Mouse (Mus musculus) heart, postnatal 10 days (tissue): ENCODE results near the gene Gbp3. TPM values are rescaled to one million over a fixed set of nuclear protein-coding genes. Genes with fewer than 3 reads are reported as not detected.

Source experiments
- DNase-seq, 2 experiments: peaks; one replicate each; pipeline ENCODE4 v3.0.0; 2021
- intact Hi-C: fragments of 180-260 bp; cut with DNase I; formaldehyde crosslinking; loops from one replicate; pipeline ENCODE4 v1.15.1; 2025
- total RNA-seq, 2 experiments: library from RNA; stranded (reverse); gene quantifications; 2 replicates each; pipeline ENCODE4 v1.2.3; 2021

Gbp3 gene
- total RNA-seq, 2 experiments from 2014 or later: 9.2 to 12.2 TPM

DNA sequence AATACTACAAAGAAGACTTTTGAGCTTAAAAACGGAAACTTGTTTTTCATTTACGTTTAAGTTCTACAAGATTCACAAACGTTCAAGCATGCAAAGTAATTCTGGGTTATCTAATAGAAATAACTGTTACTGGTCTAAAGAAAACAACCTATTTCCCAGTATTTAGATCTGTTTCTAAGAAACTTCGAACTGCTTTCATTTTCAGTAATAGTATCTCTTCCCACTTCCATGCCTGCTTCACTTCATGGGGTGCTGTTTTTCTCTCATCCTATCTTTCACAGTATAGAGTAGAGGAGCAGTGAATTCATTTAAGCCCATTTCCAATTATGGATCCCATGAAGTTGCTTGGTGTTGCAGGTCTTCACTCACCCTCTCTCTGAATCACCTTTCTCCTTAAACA, 18.5 kb downstream of the Gbp3 start:
- DNase-seq: no peak
- intact Hi-C loops: no loop called here

DNA sequence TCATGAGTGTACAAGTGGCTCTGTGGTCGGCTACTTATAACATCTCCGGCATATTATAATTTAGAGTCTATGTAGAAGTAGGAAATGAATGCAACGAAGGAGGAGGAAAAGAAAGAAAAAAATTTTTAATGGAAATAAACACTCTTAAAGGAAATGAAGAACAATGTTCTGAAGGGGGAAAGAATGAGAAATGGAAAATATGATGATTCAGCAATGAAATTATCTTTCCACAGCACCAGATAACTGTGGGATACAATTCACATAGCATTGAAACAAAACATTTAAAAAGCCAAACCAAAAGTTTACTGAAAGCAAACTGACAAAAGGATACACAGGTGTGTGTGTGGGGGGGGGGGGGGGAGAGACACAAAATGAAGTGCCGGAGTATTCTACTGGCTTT, 23.2 kb downstream of the Gbp3 start:
- no peak for DNase-seq
- intact Hi-C loops: no loop called here

- intact Hi-C loops: no loop called here
- DNase-seq: peak in 1 of 2 experiments; percentile 4
Observed at GRCm38 (mm10) chr3:142587386-142587785, 27.6 kb downstream of the Gbp3 start.

DNA sequence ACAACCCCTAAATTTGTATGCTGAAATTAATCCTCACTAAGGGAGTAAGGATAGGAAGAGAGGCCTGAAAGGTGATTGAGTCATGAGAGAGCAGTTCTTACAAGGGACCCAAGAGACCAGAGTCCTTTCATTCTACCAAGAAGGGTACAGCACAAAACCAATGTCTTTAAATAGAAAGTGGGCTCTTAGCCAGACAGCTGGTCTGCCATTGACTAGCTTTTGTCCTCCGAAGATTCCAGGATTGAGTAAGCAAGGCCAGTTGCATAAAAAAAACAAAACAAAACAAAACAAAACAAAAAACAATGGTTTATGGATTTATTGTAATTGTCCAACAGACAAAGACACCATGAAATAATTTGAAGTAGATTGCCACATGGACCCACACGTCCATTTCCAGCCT, 29.1 kb downstream of the Gbp3 start:
- peak; percentile 9 to 23 for DNase-seq

GRCm38 (mm10) chr3:142590431-142591067, 30.7 kb downstream of the Gbp3 start:
- no peak for DNase-seq
- intact Hi-C loops: no loop called here

More for the DNA sequence above, 29.1 kb downstream of the Gbp3 start:
- intact Hi-C loops: no loop called here

- DNase-seq: no peak
- intact Hi-C loops: no loop called here
Observed at GRCm38 (mm10) chr3:142594547-142594946, 34.7 kb downstream of the Gbp3 start, which contains the start of gene Gbp2b. Gbp2b (plus strand) TSS chr3:142594847.

DNA sequence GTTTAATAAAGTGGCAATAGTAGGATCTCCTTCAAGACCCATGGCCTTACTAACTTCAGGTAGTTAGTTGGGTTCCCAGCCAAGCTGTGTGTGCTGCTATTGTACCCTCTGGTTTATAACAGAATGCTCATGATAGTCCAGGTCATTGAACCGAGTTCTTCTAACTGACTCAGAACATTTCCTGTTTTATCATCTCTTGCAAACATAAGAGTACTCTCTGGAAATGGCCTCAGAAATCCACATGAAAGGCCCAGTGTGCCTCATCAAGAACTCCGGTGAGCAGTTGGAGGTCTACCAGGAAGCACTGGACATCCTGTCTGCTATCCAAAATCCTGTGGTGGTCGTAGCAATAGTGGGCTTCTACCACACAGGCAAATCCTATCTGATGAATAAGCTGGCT, 38.1 kb downstream of the Gbp3 start:
- intact Hi-C loops: no loop called here
- DNase-seq: no peak

DNA sequence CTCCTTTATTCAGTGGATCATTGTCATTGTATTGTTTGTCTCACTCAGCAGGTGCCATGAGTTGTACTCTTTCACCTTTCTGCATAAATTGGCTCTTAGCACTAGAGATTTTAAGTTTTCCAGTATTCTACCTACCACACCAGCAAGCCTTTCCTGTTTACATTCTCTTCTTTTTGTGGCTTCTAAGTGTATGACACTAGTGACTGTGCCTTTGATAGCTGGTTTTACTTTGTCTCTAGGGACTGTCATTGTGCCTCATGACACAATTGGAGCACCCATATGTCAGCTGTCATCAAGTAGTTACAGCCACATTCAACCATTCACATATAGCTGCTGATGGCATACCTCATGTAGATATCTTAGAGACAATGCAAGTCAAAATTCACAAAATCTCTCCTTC, 41.8 kb downstream of the Gbp3 start:
- intact Hi-C loops: no loop called here
- no peak for DNase-seq

GRCm38 (mm10) chr3:142618658-142619057, 58.8 kb downstream of the Gbp3 start:
- intact Hi-C loops: no loop called here
- DNase-seq: no peak

GRCm38 (mm10) chr3:142619606-142620005, 59.8 kb downstream of the Gbp3 start:
- intact Hi-C loops: no loop called here
- peak in 1 of 2 experiments; percentile 9 for DNase-seq

- peak; percentile 54 to 62 for DNase-seq
- intact Hi-C loops: no loop called here
Observed at GRCm38 (mm10) chr3:142620111-142620955, 60.5 kb downstream of the Gbp3 start, which contains the start of gene Gbp2. Gbp2 (plus strand) TSS chr3:142620602.

DNA sequence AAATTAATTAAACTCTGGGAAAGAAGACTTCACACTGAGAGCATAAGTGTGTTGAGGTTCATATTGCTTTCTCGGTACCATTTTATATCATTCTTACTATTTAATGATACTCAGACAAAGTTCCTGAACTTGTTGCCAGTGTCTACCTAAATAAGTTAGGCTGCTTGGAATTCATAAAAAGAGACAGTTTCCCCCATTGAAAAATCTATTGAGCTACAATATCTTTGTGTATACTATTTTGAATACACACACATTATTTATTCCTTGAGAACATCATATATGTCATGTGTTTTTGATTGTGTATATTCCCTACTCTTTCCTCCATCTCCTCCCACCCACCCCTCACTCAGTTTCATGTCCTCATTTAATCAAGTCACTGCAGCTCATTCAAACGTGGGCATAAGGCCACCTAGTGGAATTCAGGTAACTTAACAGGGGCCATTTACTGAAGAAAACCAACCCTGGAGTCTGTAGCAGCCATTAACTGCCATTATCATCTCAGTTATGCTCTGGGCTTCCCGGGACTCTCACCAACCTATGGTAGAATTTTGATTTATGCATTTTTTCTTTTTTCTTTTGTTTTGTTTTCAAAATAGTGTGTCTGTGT, 61.2 kb downstream of the Gbp3 start:
- intact Hi-C loops: loop anchor here (1.0 kb wide), 2 partner anchors 61 to 128 kb away; partner anchors contain the start of genes Gbp3 and Gbp5
- DNase-seq: peak in 1 of 2 experiments; percentile 31

Other genes starting within 250 kb of the Gbp3 start
- 100 to 1,000 TPM; 523 to 617 TPM for gene Pdlim5, start 164.3 kb upstream of the Gbp3 start, total RNA-seq
- gene Gbp5, start 66.0 kb upstream of the Gbp3 start, total RNA-seq: 1 to 10 TPM; 4.8 to 6.7 TPM
- gene Gbp7, start 29.7 kb upstream of the Gbp3 start, total RNA-seq: 10 to 100 TPM in 1 of 2 experiments, 1 to 10 TPM in 1; 7.1 to 10.5 TPM
- gene Gbp2b, start 34.8 kb downstream of the Gbp3 start, total RNA-seq: under 1 TPM; 0.12 TPM
- 1 to 10 TPM; 7.3 to 9.5 TPM for gene Gbp2, start 60.6 kb downstream of the Gbp3 start, total RNA-seq
- gene Kyat3, start 141.0 kb downstream of the Gbp3 start, total RNA-seq: 1 to 10 TPM; 3.8 to 6.1 TPM
- 10 to 100 TPM; 28.3 to 29.5 TPM for gene Gtf2b, start 205.0 kb downstream of the Gbp3 start, total RNA-seq